Mouse (Mus musculus) heart, adult 2 months (tissue): ENCODE data around the gene Edc4. TPM values are rescaled to one million over a fixed set of nuclear protein-coding genes. Genes with fewer than 3 reads are reported as not detected.
"Not testable (repeated sequence)": the region's sequence is repeated elsewhere in the genome, so short reads cannot be mapped to it uniquely, and the experiment has no call there.

Experiments
- DNase-seq, 2 experiments: peaks; one replicate each; pipeline ENCODE4 v3.0.0; 2021
- H3K27ac ChIP-seq: fragments of 200-600 bp; 2 replicates; pipeline ENCODE4 v1.8.1; 2022
- H3K27me3 ChIP-seq: fragments of 200-500 bp; 2 replicates; pipeline ENCODE4 v1.6.1; 2012; ENCODE audit warnings: mild to moderate bottlenecking, low read length, inconsistent platforms, mixed read lengths; ENCODE audit not compliant: control insufficient read depth, insufficient read depth
- H3K36me3 ChIP-seq: fragments of 200-500 bp; 2 replicates; pipeline ENCODE4 v1.6.1; 2012; ENCODE audit warnings: low read length, inconsistent platforms; ENCODE audit not compliant: control insufficient read depth, insufficient read depth
- H3K4me1 ChIP-seq: fragments of 200-500 bp; 2 replicates; pipeline ENCODE4 v1.6.1; 2011; ENCODE audit warnings: low read length; ENCODE audit not compliant: control insufficient read depth, insufficient read depth
- H3K4me3 ChIP-seq: fragments of 200-600 bp; 2 replicates; pipeline ENCODE4 v1.8.1; 2022
- H3K79me2 ChIP-seq: fragments of 200-500 bp; replicated peaks from 2 replicates; pipeline ENCODE4 v1.6.1; 2012; ENCODE audit warnings: mild to moderate bottlenecking, inconsistent platforms, low read length, moderate library complexity, mixed read lengths; ENCODE audit not compliant: control insufficient read depth, insufficient read depth
- H3K9ac ChIP-seq: fragments of 200-500 bp; 2 replicates; pipeline ENCODE4 v1.6.1; 2012; ENCODE audit warnings: low read depth, mild to moderate bottlenecking, control low read depth, inconsistent platforms, low read length, mixed read lengths
- CTCF ChIP-seq: fragments of 200-600 bp; IDR thresholded peaks from 2 replicates; pipeline ENCODE4 v1.8.1; 2022; ENCODE audit warnings: antibody characterized with exemption, mild to moderate bottlenecking, moderate library complexity
- EP300 ChIP-seq: fragments of 200-500 bp; IDR thresholded peaks from 2 replicates; pipeline ENCODE4 v1.6.1; 2011; ENCODE audit warnings: low read depth, low read length, control low read depth; ENCODE audit not compliant: insufficient read depth
- POLR2A ChIP-seq: fragments of 200-500 bp; IDR thresholded peaks from 2 replicates; pipeline ENCODE4 v1.6.1; 2011; ENCODE audit warnings: mild to moderate bottlenecking, low read depth, low read length, control low read depth; ENCODE audit not compliant: insufficient read depth
- WGBS: fragments of 180-500 bp; shearing (Covaris S2); methylation state at CpG from one replicate; pipeline ENCODE4 v1.1.7; 2018; 5-methylcytosine and 5-hydroxymethylcytosine counted together
- intact Hi-C: fragments of 180-260 bp; cut with DNase I; formaldehyde crosslinking; loops from one replicate; pipeline ENCODE4 v1.15.1; 2025
- long read RNA-seq: library from polyadenylated mRNA; stranded (forward); transcript quantifications from one replicate; pipeline ENCODE4 v2.0.0, GENCODE M21; 2021
- polyA plus RNA-seq: library from polyadenylated mRNA; depleted of rRNA; stranded (reverse); fragments of >200 nt; gene quantifications from 2 replicates; pipeline ENCODE4 v1.2.3, GENCODE M21; 2012; rRNA removed
- total RNA-seq, 2 experiments: library from RNA; stranded (reverse); gene quantifications; 2 replicates each; pipeline ENCODE4 v1.2.3; 2021

The Edc4 gene
- total RNA-seq, result 10 to 100 TPM; 23.2 to 25.4 TPM
- 42.4 and 47.6 TPM in 2 replicates for polyA plus RNA-seq
- long read RNA-seq, full-length matches to known transcripts, result 19 of 45 reads
- long read RNA-seq, partial matches to known transcripts, result 9 of 45 reads
- long read RNA-seq, other reads (novel, unspliced or antisense), result 17 of 45 reads

DNA sequence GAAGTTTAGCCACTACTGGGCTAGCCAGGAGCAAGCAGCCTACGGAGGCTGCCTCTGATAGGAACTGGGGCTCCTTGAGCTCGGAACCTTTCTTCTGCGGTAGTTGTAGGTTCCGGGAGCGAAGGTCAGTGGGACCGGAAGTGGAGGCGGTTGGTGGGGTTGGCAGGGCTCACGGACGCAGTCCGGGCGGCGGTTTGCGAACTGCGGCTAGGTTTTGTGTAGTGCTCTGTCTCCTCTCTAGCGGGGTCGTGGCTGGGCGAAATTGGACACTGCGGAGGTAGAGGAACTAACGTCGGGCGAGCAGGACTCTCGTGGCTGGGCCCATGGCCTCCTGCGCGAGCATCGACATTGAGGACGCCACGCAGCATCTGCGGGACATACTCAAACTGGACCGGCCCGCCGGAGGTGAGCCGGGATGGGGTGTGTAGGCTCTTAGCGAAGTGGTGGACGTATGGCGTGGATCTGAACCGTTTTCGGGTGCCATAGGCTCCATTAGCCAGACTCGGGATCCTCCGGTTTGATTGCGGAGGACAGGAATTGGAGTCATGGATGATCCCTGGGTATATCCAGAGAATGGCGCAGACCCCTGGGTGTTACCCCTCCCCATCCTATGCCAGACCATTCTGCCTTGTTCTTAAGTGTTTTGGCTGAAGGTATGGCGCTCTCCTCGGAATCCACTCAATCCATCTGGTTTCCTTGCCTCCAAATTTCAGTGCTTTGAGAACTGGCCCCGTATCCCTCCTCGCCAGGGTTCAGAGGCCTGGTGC is at the start of gene Edc4:
TSS of gene Edc4 (plus strand) at position 128 of the 767 bp plus-strand sequence.
- H3K27ac ChIP-seq, result peak within 1 kb of the TSS; percentile 85
- intact Hi-C loops, result loop anchor here (2.0 kb wide), 1 partner anchor 20 kb away; the partner anchor contains the start of gene Nutf2
- peaks cover 2% of the 10 kb centered on the region; the same call in 1 of the 2 replicates for H3K36me3 ChIP-seq
- peaks cover 5% of the 10 kb centered on the region for H3K4me1 ChIP-seq
- WGBS, result under 1% methylated on average over 45 of the region's 45 CpGs
- peaks cover 4% of the 10 kb centered on the region for H3K79me2 ChIP-seq
- H3K9ac ChIP-seq, result peak within 1 kb of the TSS; percentile 87
- peak within 1 kb of the TSS; percentile 82 for H3K4me3 ChIP-seq
- peak; percentile 87 to 94 for DNase-seq
- TF ChIP-seq EP300, result peak; percentile 67; the same call in 1 of the 2 replicates
- TF ChIP-seq CTCF, result no peak
- peak; percentile 93 for TF ChIP-seq POLR2A
- no peaks in the 10 kb centered on the region for H3K27me3 ChIP-seq

DNA sequence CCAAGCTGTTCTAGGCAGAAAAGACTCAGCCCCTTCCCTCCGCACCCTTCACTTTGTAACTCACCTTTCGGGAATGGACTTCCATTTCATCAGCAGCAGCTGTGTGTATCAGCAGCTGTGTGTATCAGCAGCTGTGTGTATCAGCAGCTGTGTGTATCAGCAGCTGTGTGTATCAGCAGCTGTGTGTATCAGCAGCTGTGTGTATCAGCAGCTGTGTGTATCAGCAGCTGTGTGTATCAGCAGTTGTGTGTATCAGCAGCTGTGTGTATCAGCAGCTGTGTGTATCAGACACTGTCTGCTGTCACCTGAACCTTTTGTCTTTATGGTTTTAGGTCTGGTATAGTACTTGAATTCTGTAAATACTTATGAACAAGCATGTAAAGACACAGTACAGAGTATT is 46.9 kb upstream of the Edc4 start:
- 72% methylated on average over 2 of the region's 2 CpGs for WGBS

DNA sequence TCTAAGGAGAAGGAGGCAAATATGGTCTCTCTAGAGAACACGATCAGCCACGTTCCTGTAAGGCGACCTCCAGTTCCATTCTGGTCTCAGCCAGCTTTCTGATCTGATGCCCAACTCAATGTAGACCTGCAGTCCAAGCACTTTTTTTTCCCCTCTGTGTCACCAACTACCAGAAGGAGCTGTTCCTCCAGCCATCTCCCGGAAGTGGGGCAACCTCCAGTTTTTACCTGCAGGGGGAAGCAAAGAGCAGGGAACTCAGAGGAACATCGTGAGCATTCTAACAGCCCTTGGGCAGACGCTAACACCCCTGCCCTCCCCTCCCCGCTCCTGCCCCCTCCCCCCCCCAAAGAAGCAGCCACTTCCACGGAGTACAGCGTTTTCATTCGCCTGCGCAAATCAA is 45.4 kb upstream of the Edc4 start:
- 0 out of 2 replicates have a peak, but pooled peaks have one; percentile 70 for TF ChIP-seq EP300
- no peak for TF ChIP-seq POLR2A
- TF ChIP-seq CTCF, result peak; percentile 82
- peak; percentile 73 to 81 for DNase-seq
- intact Hi-C loops, result loop anchor here (1.0 to 5.0 kb wide), 2 partner anchors 95 to 187 kb away; no protein-coding TSS in a partner anchor
- no peak overlapping the region for H3K4me3 ChIP-seq
- H3K79me2 ChIP-seq, result no peaks in the 10 kb centered on the region
- H3K4me1 ChIP-seq, result no peaks in the 10 kb centered on the region
- 21% methylated on average over 11 of the region's 11 CpGs for WGBS
- H3K27ac ChIP-seq, result no peak overlapping the region
- H3K9ac ChIP-seq, result no peak overlapping the region
- H3K36me3 ChIP-seq, result no peaks in the 10 kb centered on the region
- H3K27me3 ChIP-seq, result no peaks in the 10 kb centered on the region

More for the DNA sequence above, 46.9 kb upstream of the Edc4 start:
- H3K27me3 ChIP-seq, H3K4me1 ChIP-seq, H3K36me3 ChIP-seq, H3K79me2 ChIP-seq, H3K9ac ChIP-seq, intact Hi-C loops, H3K4me3 ChIP-seq, DNase-seq, H3K27ac ChIP-seq: not testable (repeated sequence)

DNA sequence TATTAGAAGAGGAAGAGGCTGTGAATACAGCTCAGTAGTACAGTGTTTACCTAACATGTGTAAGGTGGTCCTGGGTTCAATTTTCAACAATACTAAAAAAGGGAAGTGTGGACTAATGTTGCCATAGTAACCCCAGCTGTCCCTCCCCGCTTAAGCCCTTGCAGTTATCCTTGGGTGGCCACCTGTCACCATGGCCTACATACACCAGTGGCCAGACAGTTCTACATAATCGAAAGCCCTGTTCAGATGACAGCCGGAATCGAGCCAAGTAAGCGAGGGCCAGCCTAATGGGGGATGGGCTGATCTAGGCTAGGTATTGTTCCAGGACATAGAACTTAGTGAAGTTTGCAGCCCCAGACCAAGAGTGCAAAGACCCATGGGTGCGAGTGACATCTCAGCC is 43.7 kb upstream of the Edc4 start:
- intact Hi-C loops, result loop anchor here (5.0 kb wide), 1 partner anchor 185 kb away; no protein-coding TSS in a partner anchor
- DNase-seq, result no peak
- TF ChIP-seq CTCF (no peak), POLR2A (no peak), EP300 (no peak)
- Histone ChIP-seq H3K36me3 (no peaks in the 10 kb centered on the region), H3K27me3 (no peaks in the 10 kb centered on the region), H3K27ac (no peak overlapping the region), H3K9ac (no peak overlapping the region), H3K79me2 (no peaks in the 10 kb centered on the region), H3K4me1 (no peaks in the 10 kb centered on the region), H3K4me3 (no peak overlapping the region)
- 78% methylated on average over 6 of the region's 6 CpGs for WGBS

DNA sequence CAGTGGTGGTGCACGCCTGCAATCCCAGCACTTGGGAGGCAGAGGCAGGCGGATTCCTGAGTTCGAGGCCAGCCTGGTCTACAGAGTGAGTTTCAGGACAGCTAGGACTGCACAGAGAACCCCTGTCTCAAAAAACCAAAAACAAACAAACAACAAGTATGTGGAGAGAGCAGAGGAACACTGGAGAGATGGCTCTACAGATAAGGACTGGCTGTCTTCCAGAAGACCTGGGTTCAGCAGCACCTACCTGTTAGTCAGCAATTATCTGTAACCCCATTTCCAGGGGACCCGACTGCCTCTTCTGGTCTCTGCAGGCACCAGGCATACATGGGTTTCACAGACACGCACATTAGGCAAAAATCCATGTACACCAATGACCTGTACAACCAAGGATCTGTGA is 41.5 kb upstream of the Edc4 start:
- no peak overlapping the region for H3K27ac ChIP-seq
- intact Hi-C loops, result loop anchor here (5.0 kb wide), 1 partner anchor 183 kb away; no protein-coding TSS in a partner anchor
- no peak overlapping the region for H3K4me3 ChIP-seq
- no peak overlapping the region for H3K9ac ChIP-seq
- H3K36me3 ChIP-seq, result no peaks in the 10 kb centered on the region
- H3K27me3 ChIP-seq, result no peaks in the 10 kb centered on the region
- H3K4me1 ChIP-seq, result no peaks in the 10 kb centered on the region
- 83% methylated on average over 5 of the region's 5 CpGs for WGBS
- TF ChIP-seq POLR2A, result no peak
- TF ChIP-seq CTCF, result no peak
- TF ChIP-seq EP300, result no peak
- no peaks in the 10 kb centered on the region for H3K79me2 ChIP-seq
- no peak for DNase-seq

DNA sequence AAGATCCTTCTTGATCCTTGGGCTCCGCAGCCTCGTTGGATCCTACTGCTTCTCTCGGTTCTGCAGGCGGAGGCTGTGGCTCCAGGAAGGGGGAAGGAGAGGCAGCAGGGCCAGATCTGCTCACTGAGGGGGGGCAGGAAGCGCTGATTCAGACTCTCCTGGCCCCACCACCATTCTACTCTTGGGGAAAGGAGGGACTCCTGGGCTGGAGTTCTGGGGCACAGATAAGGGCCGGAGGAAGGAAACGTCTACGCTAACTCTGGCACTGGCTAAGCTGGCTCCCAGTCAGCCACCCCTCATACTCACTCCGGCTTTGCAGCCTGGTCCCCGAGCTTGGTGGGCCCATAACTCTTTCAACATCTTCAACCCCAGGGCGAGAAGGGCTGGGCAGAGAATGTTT is 34.0 kb upstream of the Edc4 start:
- Histone ChIP-seq H3K27me3 (no peaks in the 10 kb centered on the region), H3K9ac (no peak overlapping the region), H3K79me2 (no peaks in the 10 kb centered on the region), H3K36me3 (no peaks in the 10 kb centered on the region), H3K4me1 (peaks cover 1% of the 10 kb centered on the region; the same call in 1 of the 2 replicates), H3K4me3 (no peak overlapping the region), H3K27ac (no peak overlapping the region)
- TF ChIP-seq EP300, result no peak
- TF ChIP-seq POLR2A, result no peak
- no peak for TF ChIP-seq CTCF
- WGBS, result 51% methylated on average over 11 of the region's 11 CpGs
- DNase-seq, result peak in 1 of 2 experiments; percentile 21
- intact Hi-C loops, result no loop called here
